Mouse (Mus musculus) layer of hippocampus, postnatal 14 days (tissue): ENCODE results near the gene Poc5. TPM values are rescaled to one million over a fixed set of nuclear protein-coding genes. Genes with fewer than 3 reads are reported as not detected.
A peak's percentile ranks its signal among the peaks of the same experiment; 100 is the strongest.

ENCODE experiments used
- DNase-seq, 2 experiments: peaks; one replicate each; pipeline ENCODE4 v3.0.0; 2021 to 2022; ENCODE audit warnings: low spot score in 2 of 2, mixed read lengths in 1 of 2
- long read RNA-seq, 2 experiments: library from polyadenylated mRNA; stranded (forward); transcript quantifications; one replicate each; pipeline ENCODE4 v2.0.0; 2021
- total RNA-seq, 2 experiments: library from RNA; stranded (reverse); gene quantifications; 2 replicates each; pipeline ENCODE4 v1.2.3; 2021

Poc5 gene
- total RNA-seq, result 10 to 100 TPM; 30.2 to 34.9 TPM
- long read RNA-seq, experiment 1, full-length matches to known transcripts, result 41 of 52 reads
- long read RNA-seq, experiment 1, partial matches to known transcripts, result 1 of 52 reads
- long read RNA-seq, experiment 1, other reads (novel, unspliced or antisense), result 10 of 52 reads
- long read RNA-seq, experiment 2, full-length matches to known transcripts, result 36 of 53 reads
- long read RNA-seq, experiment 2, partial matches to known transcripts, result 3 of 53 reads
- long read RNA-seq, experiment 2, other reads (novel, unspliced or antisense), result 14 of 53 reads

DNA sequence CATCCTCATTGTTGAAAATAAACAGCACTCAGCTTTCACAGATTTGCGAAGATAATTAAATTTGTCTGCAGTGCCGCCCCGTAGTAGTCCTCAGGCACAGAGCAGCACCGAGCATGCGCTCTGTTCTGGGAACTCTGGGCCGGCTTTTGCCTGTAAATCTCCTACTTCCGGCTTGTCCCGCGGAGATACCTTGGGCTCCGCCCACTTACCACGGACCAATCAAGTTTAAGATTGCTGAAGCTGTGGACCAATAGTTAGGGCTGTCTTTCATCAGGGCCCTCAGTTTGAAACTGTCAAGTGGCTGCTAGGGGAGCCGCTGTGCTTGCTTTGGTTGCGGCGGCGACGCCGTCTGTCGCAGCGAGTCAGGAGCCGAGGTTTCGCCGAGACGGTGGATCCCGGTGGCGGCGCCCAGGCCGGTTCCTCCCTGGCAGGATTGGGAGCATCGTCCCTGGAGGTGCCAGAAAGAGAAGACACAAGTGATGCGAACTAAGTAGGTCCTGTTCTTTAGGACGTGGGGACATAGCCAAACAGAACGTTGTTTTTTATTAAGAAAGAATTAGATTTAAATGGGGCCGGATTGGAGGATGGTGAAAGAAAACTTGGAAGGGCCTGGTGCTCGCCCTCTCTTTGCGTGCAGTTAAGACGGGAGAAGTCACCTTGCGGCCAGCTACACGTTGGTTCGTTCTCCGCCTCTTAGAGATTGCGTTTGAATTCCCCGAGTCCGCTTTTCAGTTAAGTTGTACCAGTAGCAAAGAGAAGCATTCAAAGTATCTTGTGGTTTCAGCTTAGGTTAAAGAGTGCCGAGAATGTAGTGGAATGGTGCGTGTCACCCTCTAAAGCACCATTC is at the start of gene Poc5:
Poc5 (plus strand) TSS at position 253 of the 847 bp plus-strand sequence.
- DNase-seq, result peak; percentile 100

GRCm38 (mm10) chr13:96341461-96341860 is 46.6 kb upstream of the Poc5 start:
- no peak for DNase-seq

GRCm38 (mm10) chr13:96344778-96345177 is 43.3 kb upstream of the Poc5 start:
- DNase-seq, result no peak

DNA sequence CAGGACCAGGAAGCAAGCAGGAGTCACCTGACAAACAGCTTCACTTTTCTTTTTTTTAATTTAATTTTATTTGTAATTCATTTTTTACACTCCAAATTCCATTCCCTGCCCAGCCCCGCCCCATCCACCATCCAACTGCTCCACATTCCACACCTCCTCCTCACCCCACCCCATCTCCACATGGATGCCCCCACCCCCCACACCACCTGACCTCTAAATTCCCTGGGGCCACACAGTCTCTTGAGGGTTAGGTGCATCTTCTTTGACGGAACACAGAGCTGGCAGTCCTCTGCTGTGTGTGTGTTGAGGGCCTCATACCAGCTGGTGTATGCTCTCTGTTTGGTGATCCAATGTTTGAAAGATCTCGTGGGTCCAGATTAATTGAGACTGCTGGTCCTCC is 41.5 kb upstream of the Poc5 start:
- no peak for DNase-seq

DNA sequence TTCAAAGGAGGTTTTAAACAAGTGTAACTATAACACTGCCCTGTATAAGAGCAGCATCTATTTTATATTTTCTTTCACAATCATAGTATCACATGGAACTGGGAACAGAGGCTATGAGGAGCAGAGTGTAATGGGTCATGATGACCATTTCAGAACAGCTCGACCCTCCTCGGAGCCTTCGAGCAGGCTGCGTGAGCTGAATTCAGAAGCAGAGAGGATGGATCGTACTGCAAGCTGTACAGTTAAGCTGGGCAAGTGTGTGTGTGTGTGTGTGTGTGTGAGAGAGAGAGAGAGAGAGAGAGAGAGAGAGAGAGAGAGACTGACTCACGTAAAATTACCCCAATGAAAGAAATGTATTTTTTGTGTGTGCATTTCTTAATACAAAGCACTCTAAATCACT is 37.9 kb upstream of the Poc5 start:
- DNase-seq, result no peak

GRCm38 (mm10) chr13:96351264-96351663 is 36.8 kb upstream of the Poc5 start:
- DNase-seq, result peak in 1 of 2 experiments; percentile 5

GRCm38 (mm10) chr13:96375519-96375918 is 12.6 kb upstream of the Poc5 start:
- DNase-seq, result no peak

- DNase-seq, result no peak
Observed at GRCm38 (mm10) chr13:96376871-96377270, 11.2 kb upstream of the Poc5 start.

DNA sequence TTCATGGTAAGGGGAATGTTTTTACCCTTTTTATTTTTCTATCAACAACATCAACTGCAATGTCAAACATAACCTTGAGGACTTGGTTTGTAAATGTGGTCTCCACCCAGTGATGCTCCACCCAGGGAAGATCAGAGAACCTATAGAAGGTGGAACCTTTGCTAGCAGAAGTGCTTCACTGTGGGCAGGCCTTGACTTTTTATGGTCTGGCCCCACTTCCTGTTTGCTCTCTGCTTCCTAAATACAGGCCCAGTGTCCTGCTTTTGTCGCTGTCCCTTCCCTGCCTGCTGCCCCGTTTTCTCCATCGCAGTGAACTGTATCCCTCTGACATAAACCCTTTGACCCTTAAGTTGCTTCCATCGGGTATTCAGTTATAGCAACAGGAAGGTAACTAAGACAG is 10.2 kb upstream of the Poc5 start:
- no peak for DNase-seq

GRCm38 (mm10) chr13:96389301-96389700 is 1.2 kb downstream of the Poc5 start:
- DNase-seq, result no peak

DNA sequence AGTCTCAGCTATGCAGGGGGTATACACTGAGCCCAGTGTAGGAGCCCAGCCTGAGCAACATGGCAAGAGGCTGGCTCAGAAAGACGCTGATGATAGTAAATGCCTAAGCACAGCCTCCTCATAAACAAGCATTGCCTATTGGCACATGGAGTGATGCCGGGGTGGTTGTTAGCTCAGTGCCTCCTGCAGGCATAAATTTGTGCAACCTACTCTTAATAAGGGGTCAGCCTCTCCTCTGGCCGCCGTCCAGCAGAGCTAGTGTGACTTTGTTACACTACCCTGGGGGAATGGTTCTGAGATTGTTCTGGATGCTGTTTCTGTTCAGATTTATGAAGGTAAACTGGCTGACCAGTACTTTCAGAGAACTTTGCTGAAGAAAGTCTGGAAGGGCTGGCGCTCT is 13.2 kb downstream of the Poc5 start:
- no peak for DNase-seq

DNA sequence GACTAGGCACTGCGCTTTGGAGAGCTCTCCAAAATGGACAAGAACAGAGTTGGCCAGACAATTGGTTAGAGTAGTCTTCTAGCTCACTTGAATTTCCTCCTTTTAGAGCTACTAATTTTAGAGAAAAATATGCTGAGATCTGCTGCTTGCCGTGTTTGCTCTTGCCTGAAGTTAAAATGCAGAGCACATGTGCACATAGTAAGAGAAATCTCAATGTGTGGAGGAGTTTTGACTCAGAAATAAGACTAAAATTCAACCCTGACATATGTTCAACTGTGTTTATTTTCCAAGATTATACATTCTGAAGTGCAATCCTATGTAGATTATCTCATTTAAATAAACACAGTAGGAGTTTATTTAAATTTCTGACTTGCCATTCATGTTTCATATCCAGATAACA is 17.4 kb downstream of the Poc5 start:
- DNase-seq, result peak in 1 of 2 experiments; percentile 34

- peak in 1 of 2 experiments; percentile 53 for DNase-seq
Observed at GRCm38 (mm10) chr13:96407040-96407439, 18.9 kb downstream of the Poc5 start.

GRCm38 (mm10) chr13:96408786-96409185 is 20.7 kb downstream of the Poc5 start:
- no peak for DNase-seq

DNA sequence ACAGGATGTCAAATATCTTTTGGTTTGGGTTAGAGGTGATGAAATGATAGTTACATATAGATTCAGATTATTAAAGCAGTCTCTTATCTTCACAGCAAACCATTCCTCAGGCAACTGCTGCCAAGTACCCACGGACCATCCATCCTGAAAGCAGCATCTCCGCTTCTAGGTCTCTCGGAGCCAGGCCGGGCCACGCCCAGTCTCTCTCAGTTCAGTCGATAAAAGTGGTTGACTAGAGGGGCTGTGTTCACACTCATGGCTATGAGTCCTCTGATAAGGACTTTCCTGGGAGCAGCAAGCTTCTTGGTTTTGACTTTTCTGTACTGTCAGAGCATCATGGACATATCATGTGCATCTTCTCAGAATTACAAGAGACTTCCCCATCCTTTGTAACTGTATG is 26.3 kb downstream of the Poc5 start:
- DNase-seq, result no peak

DNA sequence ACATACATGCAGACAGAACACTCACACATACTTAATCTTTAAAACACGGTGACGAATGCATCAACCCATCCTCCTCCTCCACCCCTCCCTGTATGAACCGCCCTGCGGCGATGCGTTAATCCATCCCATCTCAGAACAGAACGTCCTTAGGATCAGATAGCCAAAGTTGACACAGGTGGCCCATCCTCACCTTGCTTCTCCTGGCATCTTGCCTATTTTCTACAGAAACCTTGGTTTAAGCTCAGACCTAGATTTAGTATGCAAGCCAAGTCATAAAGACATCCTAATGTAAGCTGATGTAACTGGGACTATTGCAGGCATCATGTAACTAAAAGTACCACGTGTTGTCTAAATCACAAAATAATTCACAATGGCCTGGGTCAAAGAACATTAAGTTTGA is 28.3 kb downstream of the Poc5 start:
- DNase-seq, result no peak

DNA sequence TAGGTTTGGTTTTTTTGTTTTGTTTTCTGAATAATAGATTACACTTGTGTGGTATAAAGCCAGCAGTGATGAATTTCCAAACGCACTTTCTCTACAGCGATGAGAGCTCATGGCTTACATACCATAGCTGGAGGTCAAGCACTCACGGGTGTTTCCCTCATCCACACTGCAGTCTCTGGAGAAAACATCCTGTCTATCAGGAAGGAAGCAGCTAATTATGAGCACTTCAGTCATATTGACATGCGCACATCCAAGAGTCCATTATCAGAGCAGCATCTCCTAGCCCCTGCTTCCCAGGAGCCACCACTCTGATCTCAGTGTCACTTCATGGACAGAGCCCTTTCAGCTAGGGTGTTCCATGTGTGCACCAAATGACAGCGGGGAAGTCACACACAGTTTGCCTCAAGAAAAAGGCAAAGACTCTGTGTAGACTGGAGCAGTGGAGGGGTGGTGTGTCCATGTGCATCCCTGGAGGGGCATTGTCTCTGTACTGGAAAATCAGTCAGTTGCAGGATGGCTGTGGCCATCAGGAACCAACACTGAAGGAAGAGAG is 29.2 kb downstream of the Poc5 start:
- no peak for DNase-seq

- no peak for DNase-seq
Observed at GRCm38 (mm10) chr13:96418487-96418886, 30.4 kb downstream of the Poc5 start.

DNA sequence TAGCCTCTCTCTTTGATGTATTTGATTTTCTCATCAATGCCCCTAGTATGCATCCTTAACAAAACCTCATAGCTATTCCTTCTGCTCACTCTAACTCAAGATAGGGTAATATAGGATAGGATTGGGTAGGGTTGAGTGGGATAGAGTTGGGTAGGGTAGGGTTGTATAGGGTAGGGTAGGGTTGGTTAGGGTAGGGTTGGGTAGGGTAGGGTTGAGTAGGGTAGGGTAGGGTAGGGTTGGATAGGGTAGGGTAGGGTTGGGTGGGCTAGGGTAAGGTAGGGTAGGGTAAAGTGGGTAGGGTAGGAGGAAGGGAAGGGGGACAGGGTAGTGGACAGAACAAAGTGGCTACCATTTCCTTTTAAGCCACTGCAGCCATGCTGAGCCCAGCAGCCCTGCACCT is 33.1 kb downstream of the Poc5 start:
- no peak for DNase-seq

- DNase-seq, result no peak
Observed at GRCm38 (mm10) chr13:96424496-96425274, 36.6 kb downstream of the Poc5 start.

- peak in 1 of 2 experiments; percentile 49 for DNase-seq
Observed at GRCm38 (mm10) chr13:96426044-96426443, 38.0 kb downstream of the Poc5 start.
